Mouse (Mus musculus) heart, postnatal 10 days (tissue): ENCODE measurements around the gene Fbxl7. TPM values are rescaled to one million over a fixed set of nuclear protein-coding genes. Genes with fewer than 3 reads are reported as not detected.
A peak's percentile ranks its signal among the peaks of the same experiment; 100 is the strongest.

Experiments
- DNase-seq, 2 experiments: peaks; one replicate each; pipeline ENCODE4 v3.0.0; 2021
- intact Hi-C: fragments of 180-260 bp; cut with DNase I; formaldehyde crosslinking; loops from one replicate; pipeline ENCODE4 v1.15.1; 2025
- total RNA-seq, 2 experiments: library from RNA; stranded (reverse); gene quantifications; 2 replicates each; pipeline ENCODE4 v1.2.3; 2021

The Fbxl7 gene
- total RNA-seq, 2 experiments from 2014 or later, result 7.0 to 8.5 TPM

- intact Hi-C loops, result no loop called here
- DNase-seq, result no peak
Observed at GRCm38 (mm10) chr15:26704966-26705365, 190.4 kb downstream of the Fbxl7 start.

GRCm38 (mm10) chr15:26703156-26703840 lies 192.1 kb downstream of the Fbxl7 start:
- intact Hi-C loops, result no loop called here
- DNase-seq, result peak; percentile 19 to 32

- intact Hi-C loops, result no loop called here
- DNase-seq, result no peak
Observed at GRCm38 (mm10) chr15:26701949-26702675, 193.3 kb downstream of the Fbxl7 start.

DNA sequence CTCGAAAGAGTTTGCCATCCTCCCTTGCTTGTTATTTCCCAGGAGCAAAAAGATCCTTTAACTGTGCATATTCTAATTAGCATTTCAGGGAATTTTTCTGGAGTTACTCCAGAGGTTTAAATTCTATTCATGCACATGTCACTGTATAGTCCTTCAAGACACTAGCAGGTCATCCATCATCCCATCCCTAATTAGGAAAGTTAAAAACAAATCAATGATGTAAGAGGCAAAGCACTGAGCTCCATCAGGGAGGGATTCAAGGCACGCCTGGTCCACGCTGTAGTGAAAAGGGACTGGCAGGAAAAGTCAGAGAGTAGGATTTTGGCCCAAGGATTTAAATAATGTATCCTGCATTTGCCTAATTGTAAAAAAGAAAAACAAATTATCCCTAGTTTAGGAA lies 202.3 kb downstream of the Fbxl7 start:
- intact Hi-C loops, result no loop called here
- no peak for DNase-seq

DNA sequence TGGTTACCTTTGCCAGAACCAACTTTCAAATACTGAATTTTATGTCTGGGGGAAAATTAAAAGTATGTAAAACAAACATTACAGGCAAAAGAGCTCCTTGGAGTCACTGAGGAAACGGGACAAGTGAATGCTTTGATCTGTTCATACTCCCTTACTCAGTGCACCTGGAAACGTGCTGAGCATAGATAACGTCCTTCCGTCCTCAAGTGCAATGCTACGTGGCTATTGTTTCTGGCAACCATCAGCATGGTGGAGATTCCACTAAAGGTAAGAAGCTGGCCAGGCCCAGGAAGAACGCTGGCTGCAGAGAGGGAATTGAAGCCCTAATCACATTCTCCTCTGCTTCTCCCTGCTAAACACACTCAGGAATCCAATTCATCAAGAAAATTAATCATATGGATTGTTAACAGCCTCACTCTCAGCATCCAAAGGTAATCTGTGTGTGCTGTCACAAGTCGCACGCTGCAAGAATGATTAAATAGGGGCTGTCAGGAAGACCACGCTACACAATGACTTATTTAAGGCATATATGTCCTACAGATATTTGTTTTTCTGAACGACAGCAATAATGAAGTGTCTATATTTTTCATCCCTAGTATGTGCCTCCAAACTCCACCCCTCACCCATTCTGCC lies 206.8 kb downstream of the Fbxl7 start:
- DNase-seq, result no peak

GRCm38 (mm10) chr15:26687729-26688128 lies 207.7 kb downstream of the Fbxl7 start:
- DNase-seq, result no peak
- intact Hi-C loops, result no loop called here

More for the DNA sequence above, 206.8 kb downstream of the Fbxl7 start:
- intact Hi-C loops, result no loop called here

DNA sequence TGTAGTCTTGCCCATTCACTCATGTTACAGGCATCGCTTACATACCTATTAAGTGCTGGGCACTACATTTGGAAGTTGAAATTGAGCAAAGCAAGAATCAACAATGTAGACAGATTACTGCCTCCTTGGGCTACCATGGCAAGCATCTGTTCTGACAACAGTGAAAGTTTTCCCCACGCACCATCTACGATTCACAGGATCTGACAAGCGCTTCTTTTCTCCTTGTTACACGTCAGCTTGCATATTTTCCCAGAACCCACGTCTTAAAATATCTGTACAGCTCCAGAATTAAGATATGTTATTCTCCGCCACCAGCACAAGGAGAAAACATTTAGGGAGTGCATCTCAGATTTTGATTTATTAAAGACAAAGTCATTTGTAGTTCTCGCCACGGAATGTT lies 213.1 kb downstream of the Fbxl7 start:
- no peak for DNase-seq
- intact Hi-C loops, result no loop called here

- intact Hi-C loops, result no loop called here
- DNase-seq, result peak; percentile 10 to 18
Observed at GRCm38 (mm10) chr15:26673239-26673859, 222.0 kb downstream of the Fbxl7 start.

GRCm38 (mm10) chr15:26654988-26655387 lies 240.4 kb downstream of the Fbxl7 start:
- intact Hi-C loops, result no loop called here

DNA sequence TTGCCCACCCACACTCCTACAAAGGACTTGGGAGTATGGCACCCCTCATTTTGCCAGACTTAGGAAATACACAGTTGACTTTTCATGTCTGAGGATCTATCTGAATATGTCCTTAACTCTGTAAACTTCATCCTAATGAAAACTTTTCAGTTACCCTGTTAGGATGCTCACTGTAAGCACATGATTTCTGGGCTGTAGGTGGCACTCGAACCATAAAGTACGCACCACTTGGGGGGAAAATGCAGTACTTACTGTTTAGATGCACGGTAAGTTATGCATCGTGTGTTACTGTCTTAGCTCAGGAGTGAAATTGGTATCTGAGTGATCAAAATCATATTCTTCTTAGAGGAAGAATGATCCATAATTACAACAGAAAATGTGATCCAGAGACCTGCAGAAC lies 252.8 kb downstream of the Fbxl7 start:
- no peak for DNase-seq
- intact Hi-C loops, result no loop called here

More at GRCm38 (mm10) chr15:26654988-26655387, 240.4 kb downstream of the Fbxl7 start:
- no peak for DNase-seq

- intact Hi-C loops, result loop anchor here (2.0 to 5.0 kb wide), 2 partner anchors 255 to 548 kb away; partner anchors contain the start of gene Fbxl7
- peak in 1 of 2 experiments; percentile 33 for DNase-seq
Observed at GRCm38 (mm10) chr15:26639726-26640125, 255.7 kb downstream of the Fbxl7 start.

DNA sequence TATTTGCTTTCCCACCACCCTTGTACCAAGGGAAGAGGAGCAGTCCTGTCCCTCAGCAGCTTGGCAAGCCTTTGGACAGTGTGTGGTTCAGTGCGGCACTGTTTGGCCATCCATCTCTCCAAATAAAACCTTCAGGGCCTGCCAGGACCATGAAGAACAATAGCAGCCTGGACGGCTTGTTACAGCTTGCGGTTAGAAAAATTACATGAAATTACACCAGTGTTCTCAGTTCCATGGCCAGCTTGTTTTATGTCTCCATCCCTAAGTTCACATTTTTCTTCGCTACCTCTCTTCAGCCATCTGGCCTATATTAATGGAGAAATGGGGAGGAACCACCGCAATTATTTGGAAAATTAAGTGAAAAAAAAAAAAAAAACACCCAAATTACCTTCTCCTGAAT lies 259.8 kb downstream of the Fbxl7 start:
- intact Hi-C loops, result loop anchor here (5.0 kb wide), 1 partner anchor 552 kb away; no protein-coding TSS in a partner anchor
- no peak for DNase-seq

- DNase-seq, result no peak
- intact Hi-C loops, result no loop called here
Observed at GRCm38 (mm10) chr15:26628181-26628580, 267.2 kb downstream of the Fbxl7 start.

- no peak for DNase-seq
- intact Hi-C loops, result loop anchor here (5.0 kb wide), 1 partner anchor 274 kb away; the partner anchor contains the start of gene Fbxl7
Observed at GRCm38 (mm10) chr15:26623242-26623641, 272.1 kb downstream of the Fbxl7 start.

- intact Hi-C loops, result loop anchor here (1.0 to 5.0 kb wide), 3 partner anchors 277 to 615 kb away; partner anchors contain the start of gene Fbxl7
- peak; percentile 77 to 80 for DNase-seq
Observed at GRCm38 (mm10) chr15:26620279-26620678, 275.1 kb downstream of the Fbxl7 start.

- peak; percentile 56 to 65 for DNase-seq
- intact Hi-C loops, result loop anchor here (5.0 kb wide), 1 partner anchor 147 kb away; no protein-coding TSS in a partner anchor
Observed at GRCm38 (mm10) chr15:26619221-26619620, 276.2 kb downstream of the Fbxl7 start.

DNA sequence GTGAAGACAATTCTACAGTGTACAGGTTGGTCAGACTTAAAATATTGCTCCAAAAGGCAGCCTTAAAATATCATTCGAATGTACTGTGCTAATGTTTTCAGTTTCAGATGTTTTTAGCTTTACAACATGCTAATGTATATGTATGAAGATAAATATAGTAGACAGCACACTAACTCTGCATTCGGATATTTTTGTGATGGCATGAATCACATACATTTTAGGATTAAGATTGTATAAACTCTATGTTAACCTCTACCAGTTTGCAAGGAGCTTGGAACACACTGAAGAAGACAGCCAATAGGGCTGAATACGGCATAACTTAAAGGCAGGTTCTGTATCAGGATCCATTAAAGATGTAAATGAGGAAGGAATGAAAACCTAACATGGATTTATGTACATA lies 299.1 kb downstream of the Fbxl7 start:
- intact Hi-C loops, result no loop called here
- DNase-seq, result no peak

GRCm38 (mm10) chr15:26579947-26580709 lies 315.3 kb downstream of the Fbxl7 start:
- intact Hi-C loops, result no loop called here
- no peak for DNase-seq

- no peak for DNase-seq
- intact Hi-C loops, result no loop called here
Observed at GRCm38 (mm10) chr15:26578500-26578899, 316.9 kb downstream of the Fbxl7 start.

GRCm38 (mm10) chr15:26566076-26566475 lies 329.3 kb downstream of the Fbxl7 start:
- intact Hi-C loops, result no loop called here

More at GRCm38 (mm10) chr15:26566076-26566475, 329.3 kb downstream of the Fbxl7 start:
- DNase-seq, result no peak
